Mouse (Mus musculus): Measurements from ENCODE around the gene Nlrx1. TPM values are rescaled to one million over a fixed set of nuclear protein-coding genes. Genes with fewer than 3 reads are reported as not detected.

Nlrx1 gene
- polyA plus RNA-seq, 1 experiment from 2014 or later, result 3.1 TPM

DNA sequence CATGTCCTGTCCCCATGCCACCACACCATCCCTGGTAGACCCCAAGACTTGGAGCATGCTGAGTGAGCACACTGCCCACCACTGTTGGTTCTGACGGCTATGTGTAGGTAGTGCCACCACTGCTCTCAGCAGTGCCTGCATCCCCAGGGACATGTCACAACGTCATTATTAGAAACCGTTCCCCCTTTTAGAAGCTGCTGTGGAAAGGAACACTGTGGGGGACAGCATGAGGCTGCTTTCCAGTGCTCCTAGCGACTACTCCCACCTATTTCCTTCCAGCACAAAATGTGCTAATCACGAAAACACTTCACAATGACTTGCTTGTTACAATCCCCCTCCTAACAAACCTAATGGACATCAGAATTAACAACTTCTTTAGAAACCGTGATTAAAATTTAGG, 42.4 kb downstream of the Nlrx1 start:
- 0 out of 2 replicates have a peak, but pooled peaks cover 9% of the 10 kb centered on the region for H3K36me3 ChIP-seq
- WGBS, result 65% methylated on average over 6 of the region's 6 CpGs
- no peak overlapping the region for H3K27ac ChIP-seq
- no peak overlapping the region for H3K4me3 ChIP-seq
- DNase-seq (ENCODE audit: low spot score), result no peak
- H3K9me3 ChIP-seq, result no peaks in the 10 kb centered on the region
- peaks cover 27% of the 10 kb centered on the region for H3K4me1 ChIP-seq
- H3K27me3 ChIP-seq (ENCODE audit: insufficient read depth, poor library complexity, severe bottlenecking), result no peaks in the 10 kb centered on the region

DNA sequence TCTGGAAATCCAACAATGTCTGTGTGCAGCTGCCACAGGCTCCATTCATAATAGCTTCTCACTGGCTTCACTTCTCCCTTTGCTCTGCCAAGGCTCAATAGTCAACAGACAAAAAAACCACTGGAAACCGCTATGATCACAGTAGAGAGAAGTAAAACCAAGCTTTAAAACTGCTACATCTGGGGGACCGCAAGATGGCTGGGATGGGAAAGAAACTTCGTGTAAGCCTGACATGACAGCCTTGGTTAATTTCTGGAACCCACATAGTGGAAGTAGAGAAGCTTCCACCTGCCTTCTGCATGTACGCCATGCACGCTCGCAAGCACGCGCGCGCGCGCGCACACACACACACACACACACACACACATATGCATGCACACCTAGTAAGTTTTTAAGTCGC, 54.9 kb downstream of the Nlrx1 start:
- Histone ChIP-seq H3K27ac (no peak overlapping the region), H3K36me3 (peaks cover 24% of the 10 kb centered on the region), H3K4me1 (no peaks in the 10 kb centered on the region), H3K4me3 (no peak overlapping the region), H3K9me3 (no peaks in the 10 kb centered on the region), H3K27me3 (ENCODE audit: insufficient read depth, poor library complexity, severe bottlenecking) (no peaks in the 10 kb centered on the region)
- WGBS, result 97% methylated on average over 14 of the region's 14 CpGs
- no peak for DNase-seq (ENCODE audit: low spot score)

DNA sequence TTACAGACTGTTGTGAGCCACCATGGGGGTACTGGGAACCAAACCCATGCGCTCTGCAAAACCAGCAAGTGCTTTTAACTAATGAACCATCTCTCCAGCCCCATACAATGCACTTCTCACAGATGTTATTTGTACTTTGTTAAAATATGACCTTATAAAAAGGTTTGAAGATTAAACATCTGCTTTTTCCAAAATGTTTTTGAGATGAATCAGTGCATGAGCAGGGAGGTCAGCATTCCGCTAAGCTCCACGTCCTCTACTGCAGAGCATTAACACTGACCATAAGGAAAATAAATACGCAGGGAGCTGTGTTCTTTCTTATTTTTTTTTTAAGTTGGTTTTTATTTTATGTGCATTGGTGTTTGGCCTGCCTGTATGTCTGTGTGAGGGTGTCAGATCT, 56.0 kb downstream of the Nlrx1 start:
- Histone ChIP-seq H3K4me3 (no peak overlapping the region), H3K4me1 (no peaks in the 10 kb centered on the region), H3K27me3 (ENCODE audit: insufficient read depth, poor library complexity, severe bottlenecking) (no peaks in the 10 kb centered on the region), H3K27ac (no peak overlapping the region), H3K9me3 (no peaks in the 10 kb centered on the region), H3K36me3 (peaks cover 24% of the 10 kb centered on the region)
- WGBS, result 94% methylated on average over 4 of the region's 4 CpGs
- no peak for DNase-seq (ENCODE audit: low spot score)

DNA sequence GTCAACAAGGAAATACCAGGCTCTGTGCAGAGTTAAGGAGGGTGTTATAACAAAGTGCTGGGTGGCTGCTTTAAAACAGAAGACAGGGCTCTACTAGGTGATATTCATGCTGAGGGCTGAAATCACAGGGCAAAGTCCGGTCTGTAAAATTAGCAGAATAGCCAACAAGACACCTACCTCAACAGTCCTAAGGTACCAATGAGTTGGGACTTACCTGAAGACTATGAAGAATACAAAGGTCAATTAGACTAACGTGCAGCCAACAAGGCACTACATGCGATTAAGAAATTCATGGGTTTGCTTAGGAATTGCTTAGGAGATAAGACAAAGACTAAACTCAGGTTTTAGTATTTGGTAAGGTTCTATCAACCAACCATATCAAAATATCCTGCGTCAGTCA, 59.0 kb downstream of the Nlrx1 start:
- Histone ChIP-seq H3K27ac (no peak overlapping the region), H3K4me3 (no peak overlapping the region), H3K9me3 (no peaks in the 10 kb centered on the region), H3K4me1 (no peaks in the 10 kb centered on the region), H3K27me3 (ENCODE audit: insufficient read depth, poor library complexity, severe bottlenecking) (no peaks in the 10 kb centered on the region), H3K36me3 (peaks cover 24% of the 10 kb centered on the region)
- DNase-seq (ENCODE audit: low spot score), result no peak
- 92% methylated on average over 4 of the region's 4 CpGs for WGBS

- no peaks in the 10 kb centered on the region for H3K9me3 ChIP-seq
- no peak for DNase-seq (ENCODE audit: low spot score)
- WGBS, result 85% methylated on average over 2 of the region's 2 CpGs
Observed at GRCm38 (mm10) chr9:44207840-44208239, 60.6 kb downstream of the Nlrx1 start.

More at GRCm38 (mm10) chr9:44207840-44208239, 60.6 kb downstream of the Nlrx1 start:
- no peak overlapping the region for H3K4me3 ChIP-seq
- peaks cover 22% of the 10 kb centered on the region for H3K36me3 ChIP-seq
- H3K27ac ChIP-seq, result no peak overlapping the region
- no peaks in the 10 kb centered on the region for H3K27me3 ChIP-seq (ENCODE audit: insufficient read depth, poor library complexity, severe bottlenecking)
- H3K4me1 ChIP-seq, result no peaks in the 10 kb centered on the region

Other genes starting within 250 kb of the Nlrx1 start
- 0.15 and 1.1 TPM in 2 replicates for gene Thy1, start 225.2 kb downstream of the Nlrx1 start, polyA plus RNA-seq (2016; fragmentation: Nextera tagmentation; extraction: Ambion mirVana)
- 36.1 and 59.0 TPM in 2 replicates for gene Usp2, start 201.6 kb downstream of the Nlrx1 start, polyA plus RNA-seq (2016; fragmentation: Nextera tagmentation; extraction: Ambion mirVana)
- gene Mfrp, start 166.9 kb downstream of the Nlrx1 start, polyA plus RNA-seq (2016; fragmentation: Nextera tagmentation; extraction: Ambion mirVana), result 0.21 TPM in 1 of 2 replicates, not detected in the other
- 0.50 TPM in 1 of 2 replicates, not detected in the other for gene C1qtnf5, start 161.4 kb downstream of the Nlrx1 start, polyA plus RNA-seq (2016; fragmentation: Nextera tagmentation; extraction: Ambion mirVana)
- 0.07 and 0.18 TPM in 2 replicates for gene Gm49380, start 155.1 kb downstream of the Nlrx1 start, polyA plus RNA-seq (2016; fragmentation: Nextera tagmentation; extraction: Ambion mirVana)
- 53.6 and 55.8 TPM in 2 replicates for gene Rnf26, start 155.1 kb downstream of the Nlrx1 start, polyA plus RNA-seq (2016; fragmentation: Nextera tagmentation; extraction: Ambion mirVana)
- gene Mcam, start 134.1 kb downstream of the Nlrx1 start, polyA plus RNA-seq (2016; fragmentation: Nextera tagmentation; extraction: Ambion mirVana), result 34.6 and 67.0 TPM in 2 replicates
- gene Cbl, start 34.5 kb downstream of the Nlrx1 start, polyA plus RNA-seq (2016; fragmentation: Nextera tagmentation; extraction: Ambion mirVana), result 16.2 and 16.3 TPM in 2 replicates
- not detected in 2 replicates for gene Ccdc153, start 27.9 kb downstream of the Nlrx1 start, polyA plus RNA-seq (2016; fragmentation: Nextera tagmentation; extraction: Ambion mirVana)
- gene Pdzd3, start 17.1 kb downstream of the Nlrx1 start, polyA plus RNA-seq (2016; fragmentation: Nextera tagmentation; extraction: Ambion mirVana), result not detected in 2 replicates
- 3.4 and 3.9 TPM in 2 replicates for gene Abcg4, start 20.0 kb upstream of the Nlrx1 start, polyA plus RNA-seq (2016; fragmentation: Nextera tagmentation; extraction: Ambion mirVana)
- gene Hinfp, start 37.1 kb upstream of the Nlrx1 start, polyA plus RNA-seq (2016; fragmentation: Nextera tagmentation; extraction: Ambion mirVana), result 23.5 and 25.0 TPM in 2 replicates
- gene C2cd2l, start 51.7 kb upstream of the Nlrx1 start, polyA plus RNA-seq (2016; fragmentation: Nextera tagmentation; extraction: Ambion mirVana), result 6.9 and 9.5 TPM in 2 replicates
- 35.2 and 36.6 TPM in 2 replicates for gene Dpagt1, start 57.4 kb upstream of the Nlrx1 start, polyA plus RNA-seq (2016; fragmentation: Nextera tagmentation; extraction: Ambion mirVana)
- 258 and 270 TPM in 2 replicates for gene H2afx, start 66.1 kb upstream of the Nlrx1 start, polyA plus RNA-seq (2016; fragmentation: Nextera tagmentation; extraction: Ambion mirVana)
- 276 and 285 TPM in 2 replicates for gene Hmbs, start 75.6 kb upstream of the Nlrx1 start, polyA plus RNA-seq (2016; fragmentation: Nextera tagmentation; extraction: Ambion mirVana)
- 22.8 and 26.3 TPM in 2 replicates for gene Vps11, start 93.1 kb upstream of the Nlrx1 start, polyA plus RNA-seq (2016; fragmentation: Nextera tagmentation; extraction: Ambion mirVana)
- gene Hyou1, start 110.9 kb upstream of the Nlrx1 start, polyA plus RNA-seq (2016; fragmentation: Nextera tagmentation; extraction: Ambion mirVana), result 23.4 and 25.0 TPM in 2 replicates
- 25.3 and 33.4 TPM in 2 replicates for gene Slc37a4, start 128.3 kb upstream of the Nlrx1 start, polyA plus RNA-seq (2016; fragmentation: Nextera tagmentation; extraction: Ambion mirVana)
- 1,461 and 1,463 TPM in 2 replicates for gene Rps25, start 138.5 kb upstream of the Nlrx1 start, polyA plus RNA-seq (2016; fragmentation: Nextera tagmentation; extraction: Ambion mirVana)
- 104 and 117 TPM in 2 replicates for gene Trappc4, start 139.0 kb upstream of the Nlrx1 start, polyA plus RNA-seq (2016; fragmentation: Nextera tagmentation; extraction: Ambion mirVana)
- gene Ccdc84, start 150.0 kb upstream of the Nlrx1 start, polyA plus RNA-seq (2016; fragmentation: Nextera tagmentation; extraction: Ambion mirVana), result 21.9 and 28.0 TPM in 2 replicates
- gene Foxr1, start 172.5 kb upstream of the Nlrx1 start, polyA plus RNA-seq (2016; fragmentation: Nextera tagmentation; extraction: Ambion mirVana), result not detected in 2 replicates
- 0.26 TPM in 1 of 2 replicates, not detected in the other for gene Upk2, start 186.4 kb upstream of the Nlrx1 start, polyA plus RNA-seq (2016; fragmentation: Nextera tagmentation; extraction: Ambion mirVana)
- gene Bcl9l, start 214.2 kb upstream of the Nlrx1 start, polyA plus RNA-seq (2016; fragmentation: Nextera tagmentation; extraction: Ambion mirVana), result 7.6 and 9.6 TPM in 2 replicates